Mouse (Mus musculus): ENCODE measurements around the gene Golga5. TPM values are rescaled to one million over a fixed set of nuclear protein-coding genes. Genes with fewer than 3 reads are reported as not detected.

Gene Golga5
- polyA plus RNA-seq, 1 experiment from 2014 or later: 25.0 TPM

DNA sequence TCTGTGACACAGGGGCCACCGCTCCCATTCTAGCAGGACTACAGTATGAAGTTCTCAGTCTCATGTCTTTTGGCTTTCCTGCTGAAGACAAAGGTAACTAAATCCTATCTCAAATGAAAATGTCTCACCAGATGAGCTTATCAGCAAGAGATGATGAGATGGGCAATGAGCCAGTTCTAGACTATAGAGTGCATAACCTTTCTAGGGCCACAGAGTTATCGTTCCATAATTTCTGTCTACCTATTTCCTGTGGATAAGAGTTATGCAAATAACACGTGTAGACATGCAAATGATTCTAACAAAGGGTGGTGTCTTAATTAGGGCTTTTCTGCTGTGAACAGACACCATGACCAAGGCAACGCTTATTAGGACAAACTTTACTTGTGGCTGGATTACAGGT is 34.8 kb upstream of the Golga5 start:
- Histone ChIP-seq H3K4me1 (peaks cover 14% of the 10 kb centered on the region), H3K36me3 (replicated peaks) (no peaks in the 10 kb centered on the region), H3K4me3 (no peak overlapping the region), H3K27me3 (ENCODE audit: poor library complexity, severe bottlenecking) (no peaks in the 10 kb centered on the region), H3K27ac (no peak overlapping the region), H3K9me3 (no peaks in the 10 kb centered on the region)
- DNase-seq (ENCODE audit: extremely low spot score, low spot score): no peak
- 89% methylated on average over 4 of the region's 4 CpGs for WGBS

DNA sequence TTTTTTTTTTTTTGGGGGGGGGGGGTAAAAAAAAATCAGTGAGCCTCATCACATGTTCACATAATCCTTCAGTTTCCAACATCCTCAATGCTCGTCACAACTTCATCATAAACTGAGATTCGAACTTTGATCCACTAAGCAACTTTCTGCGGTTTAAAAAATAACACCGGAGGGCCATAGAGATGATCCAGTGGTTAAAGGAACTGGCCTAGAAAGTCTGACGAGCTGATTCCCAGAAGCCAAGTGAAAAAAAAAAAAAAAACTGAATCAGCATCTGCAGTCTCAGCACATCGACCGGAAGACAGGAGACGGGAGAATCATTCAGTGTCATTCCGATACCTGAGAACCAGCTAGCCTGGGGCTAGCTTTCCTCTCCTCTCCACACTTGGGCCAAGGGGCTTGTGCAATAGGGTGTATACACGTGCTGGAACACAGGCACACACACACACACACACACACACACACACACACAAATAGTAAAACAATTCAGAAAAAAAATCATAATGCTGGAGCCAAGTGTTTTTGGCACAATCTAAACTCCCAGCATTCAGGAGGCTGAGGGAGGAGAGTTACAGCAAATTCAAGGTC is 31.9 kb upstream of the Golga5 start:
- WGBS: 77% methylated on average over 10 of the region's 10 CpGs
- no peaks in the 10 kb centered on the region for H3K36me3 ChIP-seq (replicated peaks)
- H3K4me3 ChIP-seq: no peak overlapping the region
- no peaks in the 10 kb centered on the region for H3K9me3 ChIP-seq
- H3K27me3 ChIP-seq (ENCODE audit: poor library complexity, severe bottlenecking): no peaks in the 10 kb centered on the region
- H3K4me1 ChIP-seq: peaks cover 21% of the 10 kb centered on the region
- H3K27ac ChIP-seq: no peak overlapping the region
- no peak for DNase-seq (ENCODE audit: extremely low spot score, low spot score)

DNA sequence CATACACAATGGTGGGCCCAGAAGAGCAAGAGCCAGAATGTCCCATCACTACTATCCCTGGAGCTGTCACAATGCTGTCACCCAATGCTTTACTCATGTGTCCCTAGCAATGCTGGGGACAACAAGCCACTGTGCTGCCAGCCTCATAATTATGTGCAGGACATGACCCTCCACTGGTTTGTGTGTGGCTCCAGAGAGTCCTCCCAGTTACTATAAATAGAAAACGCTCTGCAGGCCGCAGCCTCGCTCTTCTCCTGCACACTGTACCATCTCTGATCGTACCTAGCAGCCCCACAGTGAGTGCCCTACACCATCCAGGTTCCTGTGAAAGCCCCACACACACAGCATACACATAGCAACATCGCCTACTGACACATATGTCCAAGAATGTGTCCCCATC is 31.0 kb upstream of the Golga5 start:
- H3K9me3 ChIP-seq: no peaks in the 10 kb centered on the region
- WGBS: 81% methylated on average over 5 of the region's 5 CpGs
- no peak for DNase-seq (ENCODE audit: extremely low spot score, low spot score)
- H3K4me3 ChIP-seq: no peak overlapping the region
- H3K27me3 ChIP-seq (ENCODE audit: poor library complexity, severe bottlenecking): no peaks in the 10 kb centered on the region
- no peaks in the 10 kb centered on the region for H3K36me3 ChIP-seq (replicated peaks)
- H3K4me1 ChIP-seq: peaks cover 21% of the 10 kb centered on the region
- no peak overlapping the region for H3K27ac ChIP-seq

DNA sequence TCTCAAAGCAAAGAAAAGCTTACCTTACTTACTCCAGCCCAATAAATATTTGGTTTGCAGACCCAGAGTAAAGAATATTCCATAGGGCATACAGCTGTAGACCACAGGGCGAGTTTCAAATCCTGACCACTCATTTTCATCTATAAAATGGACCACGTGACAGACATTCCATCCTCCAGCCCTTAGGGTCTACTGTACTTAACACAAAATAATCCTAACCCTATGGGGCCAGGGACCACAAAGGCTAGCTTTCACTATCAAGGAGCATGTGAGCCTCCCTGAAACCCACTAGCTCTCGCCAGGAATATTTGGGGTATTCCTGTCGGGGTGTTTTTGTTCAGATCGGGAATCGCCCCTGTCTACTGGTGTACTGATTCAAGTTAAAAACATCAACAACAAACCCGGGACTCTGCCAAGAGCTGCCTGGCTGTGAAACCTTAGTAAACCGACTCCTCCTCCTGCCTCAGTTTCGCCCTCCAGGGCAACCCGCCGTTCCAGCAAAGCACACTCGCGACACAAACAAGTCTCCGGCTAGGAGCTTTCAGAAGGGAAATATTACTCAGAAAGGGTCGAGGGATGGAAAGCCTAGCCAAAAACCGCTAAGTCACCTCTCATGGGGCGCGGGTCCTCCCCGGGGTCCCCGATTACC is 29.8 kb upstream of the Golga5 start:
- Histone ChIP-seq H3K36me3 (replicated peaks) (no peaks in the 10 kb centered on the region), H3K4me3 (peak overlapping the region; percentile 75), H3K27ac (peak overlapping the region; percentile 86), H3K27me3 (ENCODE audit: poor library complexity, severe bottlenecking) (no peaks in the 10 kb centered on the region), H3K4me1 (peaks cover 21% of the 10 kb centered on the region), H3K9me3 (no peaks in the 10 kb centered on the region)
- no peak for DNase-seq (ENCODE audit: extremely low spot score, low spot score)
- 5% methylated on average over 20 of the region's 20 CpGs for WGBS

DNA sequence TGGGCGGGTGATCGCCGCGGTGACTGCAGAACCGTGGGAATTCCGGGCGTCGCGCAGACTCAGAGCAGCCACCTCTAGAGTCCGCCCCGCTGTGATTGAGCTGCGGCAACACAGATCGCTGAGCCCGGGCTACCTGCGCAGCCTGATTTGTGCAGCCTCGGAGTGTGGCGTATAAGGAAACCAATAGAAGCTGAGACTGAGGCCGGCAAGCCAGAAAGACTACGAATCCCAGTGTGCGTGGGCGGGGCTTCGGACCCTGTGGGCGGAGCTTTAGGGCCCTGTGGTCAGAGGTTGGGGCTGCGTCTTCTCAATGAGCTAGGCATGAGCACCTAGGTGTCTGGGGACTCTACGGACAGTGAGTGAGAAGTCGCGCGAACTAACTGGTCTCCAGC is 29.3 kb upstream of the Golga5 start, which contains the start of gene Lgmn:
Lgmn (minus strand) TSS at position 182 of the 392 bp plus-strand sequence.
- H3K4me3 ChIP-seq: peak within 1 kb of the TSS; percentile 75
- H3K4me1 ChIP-seq: peaks cover 21% of the 10 kb centered on the region
- no peaks in the 10 kb centered on the region for H3K9me3 ChIP-seq
- under 1% methylated on average over 28 of the region's 28 CpGs for WGBS
- peak within 1 kb of the TSS; percentile 86 for H3K27ac ChIP-seq
- no peaks in the 10 kb centered on the region for H3K36me3 ChIP-seq (replicated peaks)
- no peaks in the 10 kb centered on the region for H3K27me3 ChIP-seq (ENCODE audit: poor library complexity, severe bottlenecking)
- DNase-seq (ENCODE audit: extremely low spot score, low spot score): peak; percentile 96

DNA sequence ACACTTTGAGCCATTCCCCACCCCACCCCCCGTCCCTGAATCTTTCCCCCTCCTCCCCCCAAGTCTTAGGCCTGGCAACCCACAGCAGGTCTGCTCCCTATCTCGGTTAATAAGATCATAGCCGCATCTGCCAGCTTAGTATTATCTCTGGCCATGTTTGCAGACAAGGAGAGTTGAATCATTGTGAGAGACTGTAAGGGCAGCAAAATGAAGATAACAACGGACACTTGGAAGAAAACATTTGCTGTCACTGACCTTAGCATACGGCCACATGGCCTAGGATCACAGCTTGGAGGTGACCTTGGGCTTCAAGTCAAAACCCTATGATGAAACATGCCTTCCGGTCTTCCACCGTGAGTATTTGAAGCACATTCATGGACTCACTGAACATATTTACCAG is 28.4 kb upstream of the Golga5 start:
- Histone ChIP-seq H3K9me3 (no peaks in the 10 kb centered on the region), H3K27ac (no peak overlapping the region), H3K4me3 (no peak overlapping the region), H3K27me3 (ENCODE audit: poor library complexity, severe bottlenecking) (no peaks in the 10 kb centered on the region), H3K4me1 (peaks cover 21% of the 10 kb centered on the region), H3K36me3 (replicated peaks) (no peaks in the 10 kb centered on the region)
- no peak for DNase-seq (ENCODE audit: extremely low spot score, low spot score)
- 83% methylated on average over 7 of the region's 7 CpGs for WGBS

DNA sequence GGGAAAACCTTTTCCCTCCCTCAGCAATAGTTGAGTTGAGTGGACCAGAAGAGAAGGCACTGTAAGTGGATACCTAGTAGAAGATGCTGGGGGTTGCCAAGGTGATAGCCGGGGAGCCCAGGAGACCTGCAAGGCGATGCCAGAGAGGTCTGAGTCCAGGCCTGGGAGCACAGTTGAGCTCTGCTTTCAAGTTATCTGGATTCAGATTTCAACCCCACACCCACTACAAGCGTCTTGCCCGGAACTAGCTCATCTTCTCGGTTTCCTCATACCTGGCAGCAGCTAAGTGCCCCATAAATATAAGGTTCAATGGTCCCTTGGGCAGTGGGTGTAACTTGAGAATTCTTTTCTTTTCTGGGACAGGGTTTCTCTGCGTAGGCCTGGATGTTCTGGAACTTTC is 27.8 kb upstream of the Golga5 start:
- Histone ChIP-seq H3K27me3 (ENCODE audit: poor library complexity, severe bottlenecking) (no peaks in the 10 kb centered on the region), H3K9me3 (no peaks in the 10 kb centered on the region)

DNA sequence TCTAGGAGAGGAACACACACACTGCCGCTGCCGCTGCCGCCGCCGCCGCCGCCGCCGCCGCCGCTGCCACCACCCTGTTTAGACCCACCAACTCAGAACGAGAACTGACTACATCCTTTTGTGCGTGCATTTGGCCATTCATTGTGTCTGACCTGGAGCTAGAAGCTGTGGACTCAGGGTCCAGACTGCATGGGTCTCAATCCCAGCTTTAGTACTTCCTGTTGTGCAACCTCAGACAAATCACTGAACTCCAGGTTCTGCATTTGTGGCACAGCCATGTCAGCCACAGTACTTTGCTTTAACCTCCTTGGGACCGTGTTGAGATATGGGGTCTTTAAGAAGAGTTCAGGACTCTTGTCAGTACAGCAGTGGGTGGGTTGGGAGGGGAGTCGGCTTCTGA is 26.3 kb upstream of the Golga5 start:
- H3K27me3 ChIP-seq (ENCODE audit: poor library complexity, severe bottlenecking): no peaks in the 10 kb centered on the region
- no peak for DNase-seq (ENCODE audit: extremely low spot score, low spot score)
- no peaks in the 10 kb centered on the region for H3K36me3 ChIP-seq (replicated peaks)
- H3K9me3 ChIP-seq: no peaks in the 10 kb centered on the region
- H3K4me3 ChIP-seq: no peak overlapping the region
- 90% methylated on average over 15 of the region's 15 CpGs for WGBS
- peaks cover 21% of the 10 kb centered on the region for H3K4me1 ChIP-seq
- H3K27ac ChIP-seq: no peak overlapping the region

More for the DNA sequence above, 27.8 kb upstream of the Golga5 start:
- no peak for DNase-seq (ENCODE audit: extremely low spot score, low spot score)
- Histone ChIP-seq H3K4me3 (no peak overlapping the region), H3K36me3 (replicated peaks) (no peaks in the 10 kb centered on the region), H3K27ac (no peak overlapping the region), H3K4me1 (peaks cover 21% of the 10 kb centered on the region)
- WGBS: 83% methylated on average over 6 of the region's 6 CpGs

DNA sequence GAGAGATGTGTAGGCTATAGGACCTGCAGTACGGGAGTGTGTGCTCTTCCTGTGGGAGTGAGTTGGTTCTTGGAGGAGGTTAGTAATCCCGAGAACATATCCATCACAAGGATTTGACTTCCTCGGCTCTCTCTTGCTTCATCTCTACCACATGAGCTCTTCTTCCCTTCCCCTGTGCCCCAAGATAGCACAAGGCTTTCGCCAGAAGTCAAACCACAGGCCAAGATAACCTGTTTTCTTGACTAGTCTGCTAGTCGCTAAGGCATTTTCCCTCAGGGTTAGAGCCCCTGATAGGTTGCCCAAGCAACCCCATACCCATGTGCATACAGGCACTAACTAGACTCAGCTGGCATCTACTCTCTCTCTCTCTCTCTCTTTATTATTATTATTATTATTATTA is 25.3 kb upstream of the Golga5 start:
- H3K4me1 ChIP-seq: peaks cover 12% of the 10 kb centered on the region
- H3K36me3 ChIP-seq (replicated peaks): no peaks in the 10 kb centered on the region
- no peak for DNase-seq (ENCODE audit: extremely low spot score, low spot score)
- H3K27me3 ChIP-seq (ENCODE audit: poor library complexity, severe bottlenecking): no peaks in the 10 kb centered on the region
- H3K9me3 ChIP-seq: no peaks in the 10 kb centered on the region
- WGBS: 88% methylated on average over 5 of the region's 5 CpGs
- no peak overlapping the region for H3K27ac ChIP-seq
- H3K4me3 ChIP-seq: no peak overlapping the region

DNA sequence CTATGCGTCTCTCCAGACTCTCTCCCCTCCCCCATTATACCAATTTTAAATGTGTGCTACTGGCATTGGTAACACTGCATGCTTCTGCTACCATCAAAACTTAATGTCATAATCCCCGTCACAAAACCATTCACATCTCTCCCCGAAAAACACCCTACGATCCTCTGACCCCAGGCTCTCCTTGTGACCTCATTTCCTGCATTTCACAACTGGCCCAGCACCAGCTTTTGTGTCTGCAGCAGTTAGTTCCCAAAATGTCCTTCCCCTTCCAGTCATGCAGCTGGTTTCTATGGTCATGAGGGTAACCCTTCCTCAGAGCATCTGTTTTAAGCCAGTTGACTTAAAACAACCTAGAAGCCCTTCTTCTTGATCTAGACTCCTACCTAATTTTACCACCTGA is 23.5 kb upstream of the Golga5 start:
- no peak for DNase-seq (ENCODE audit: extremely low spot score, low spot score)
- Histone ChIP-seq H3K4me3 (no peak overlapping the region), H3K36me3 (replicated peaks) (no peaks in the 10 kb centered on the region), H3K4me1 (no peaks in the 10 kb centered on the region), H3K9me3 (no peaks in the 10 kb centered on the region), H3K27me3 (ENCODE audit: poor library complexity, severe bottlenecking) (no peaks in the 10 kb centered on the region), H3K27ac (no peak overlapping the region)
- WGBS: 81% methylated on average over 4 of the region's 4 CpGs

DNA sequence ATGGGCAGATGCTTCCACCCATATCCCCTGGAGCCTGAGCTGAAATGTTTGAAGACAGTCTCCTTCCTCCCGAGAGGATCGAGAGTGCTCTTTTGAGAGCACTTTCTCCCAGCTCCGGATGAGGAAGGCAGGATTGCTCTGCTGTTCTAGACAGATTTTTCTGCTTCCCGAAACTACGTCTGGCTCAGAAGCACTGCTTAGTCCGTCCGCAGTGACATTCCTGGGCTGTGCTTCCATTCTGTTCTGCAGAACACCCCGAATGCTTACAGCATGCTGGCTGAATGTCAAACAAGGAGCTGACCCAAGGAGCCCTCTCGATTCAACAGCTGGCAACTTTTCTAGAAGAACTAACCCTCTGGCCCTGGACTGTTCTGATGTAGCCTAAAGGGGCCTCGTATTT is 18.5 kb upstream of the Golga5 start:
- H3K9me3 ChIP-seq: no peaks in the 10 kb centered on the region
- H3K27me3 ChIP-seq (ENCODE audit: poor library complexity, severe bottlenecking): no peaks in the 10 kb centered on the region
- no peaks in the 10 kb centered on the region for H3K36me3 ChIP-seq (replicated peaks)
- no peak for DNase-seq (ENCODE audit: extremely low spot score, low spot score)
- H3K4me3 ChIP-seq: no peak overlapping the region
- H3K27ac ChIP-seq: no peak overlapping the region
- WGBS: 79% methylated on average over 10 of the region's 10 CpGs
- H3K4me1 ChIP-seq: no peaks in the 10 kb centered on the region

DNA sequence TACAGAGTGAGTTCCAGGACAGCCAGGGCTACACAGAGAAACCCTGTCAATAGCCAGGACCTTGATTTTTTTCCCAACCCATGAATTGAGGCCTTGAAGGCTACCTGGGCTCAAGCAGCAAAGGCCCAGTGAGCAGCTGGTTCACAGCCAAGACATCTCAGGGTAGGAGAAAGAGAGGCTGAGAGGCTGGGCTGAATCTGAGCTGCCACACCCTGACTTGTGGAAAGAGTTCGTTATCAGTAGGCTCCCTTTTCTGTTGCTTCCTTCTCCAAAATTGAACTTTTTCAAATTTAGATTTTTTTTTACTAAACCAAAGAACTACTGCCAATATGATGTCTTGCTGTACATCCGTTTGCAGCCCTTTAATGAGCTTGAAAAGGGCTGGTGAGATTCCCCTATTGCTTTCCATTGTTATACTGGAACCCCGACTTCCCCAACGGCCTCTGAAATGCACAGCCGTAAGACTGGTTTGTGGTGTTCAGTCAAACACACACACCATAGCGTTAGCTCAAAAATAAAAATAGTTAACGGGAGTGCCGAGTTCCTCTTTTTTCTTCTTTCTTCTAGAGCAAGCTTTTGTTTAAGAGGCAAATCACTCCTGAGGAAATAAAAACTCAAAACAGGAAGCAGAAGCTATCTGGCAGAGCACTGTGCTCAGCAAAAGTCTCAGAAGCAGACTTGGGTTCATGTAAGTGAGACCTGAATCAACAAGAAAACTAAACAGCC is 17.6 kb upstream of the Golga5 start:
- DNase-seq (ENCODE audit: extremely low spot score, low spot score): no peak
- Histone ChIP-seq H3K27ac (no peak overlapping the region), H3K4me3 (no peak overlapping the region), H3K27me3 (ENCODE audit: poor library complexity, severe bottlenecking) (no peaks in the 10 kb centered on the region), H3K9me3 (no peaks in the 10 kb centered on the region), H3K36me3 (replicated peaks) (no peaks in the 10 kb centered on the region), H3K4me1 (no peaks in the 10 kb centered on the region)
- 86% methylated on average over 8 of the region's 8 CpGs for WGBS

DNA sequence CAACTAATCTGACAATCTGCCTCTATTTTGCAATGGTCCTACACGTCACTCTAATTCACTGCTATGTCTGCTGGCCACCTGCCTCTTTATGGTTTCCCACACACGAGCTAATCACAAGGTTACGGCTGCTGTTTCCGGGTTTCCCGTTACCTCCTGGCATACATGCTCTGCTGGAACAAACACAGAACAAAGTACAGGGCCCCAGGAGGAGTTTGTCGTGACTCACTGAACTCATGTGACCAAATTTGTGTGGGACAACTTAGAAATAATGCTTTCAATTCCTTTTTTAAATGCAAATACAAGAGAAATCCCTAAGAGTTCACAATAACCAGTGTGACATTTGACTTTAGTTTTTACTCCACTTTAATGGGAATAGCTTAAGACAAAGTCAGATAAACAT is 15.4 kb upstream of the Golga5 start:
- no peak for DNase-seq (ENCODE audit: extremely low spot score, low spot score)
- H3K36me3 ChIP-seq (replicated peaks): no peaks in the 10 kb centered on the region
- H3K4me3 ChIP-seq: no peak overlapping the region
- no peaks in the 10 kb centered on the region for H3K27me3 ChIP-seq (ENCODE audit: poor library complexity, severe bottlenecking)
- H3K27ac ChIP-seq: no peak overlapping the region
- 77% methylated on average over 6 of the region's 6 CpGs for WGBS
- no peaks in the 10 kb centered on the region for H3K4me1 ChIP-seq
- no peaks in the 10 kb centered on the region for H3K9me3 ChIP-seq

Data from forebrain, embryonic 10.5 days (tissue).